Mouse (Mus musculus): ENCODE data around the gene Lpcat2.

GRCm38 (mm10) chr8:92949071-92949470 is 93.9 kb downstream of the Lpcat2 start:
- no peak for TF ChIP-seq CTCF (IDR thresholded peaks at IDR 0.05; ENCODE audit: low read depth)
- TF ChIP-seq EP300 (IDR thresholded peaks at IDR 0.05; ENCODE audit: low read depth), result no peak

Data from heart, postnatal 0 days (tissue).